Mouse (Mus musculus): ENCODE measurements at regions not wholly inside any gene's neighbourhood (a gene's known extent, or its start where the extent isn't known, plus 50 kb on each side); places are given as distances from the start of the nearest gene placed in this dataset.

DNA sequence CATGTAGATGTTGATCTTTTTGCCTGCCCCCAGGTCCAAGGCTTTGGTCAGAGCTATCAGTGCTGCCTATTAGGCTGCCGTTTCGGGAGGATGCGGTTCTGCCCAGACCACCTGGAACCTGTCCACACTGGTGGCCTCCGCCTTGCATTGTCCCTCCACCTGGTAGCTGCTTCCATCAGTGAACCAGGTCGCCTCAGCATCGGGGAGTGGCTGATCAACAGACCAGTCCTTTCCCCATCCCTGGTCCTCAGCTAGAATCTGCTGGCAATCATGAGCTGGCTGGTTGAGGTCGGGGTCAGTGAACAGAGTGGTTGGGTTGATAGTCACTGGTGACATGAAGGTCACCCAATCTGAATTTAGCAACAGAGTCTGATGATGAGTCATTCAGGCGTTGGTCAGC is 241.7 kb upstream of the Klhl1 start:
- TF ChIP-seq CTCF (IDR thresholded peaks at IDR 0.05; ENCODE audit: low read depth) (no peak), EP300 (IDR thresholded peaks at IDR 0.05; ENCODE audit: low read depth) (no peak)
